Mouse (Mus musculus) heart, embryonic 13.5 days (tissue): ENCODE data around the gene Slc25a12. TPM values are rescaled to one million over a fixed set of nuclear protein-coding genes. Genes with fewer than 3 reads are reported as not detected.
"Not testable (repeated sequence)": the region's sequence is repeated elsewhere in the genome, so short reads cannot be mapped to it uniquely, and the experiment has no call there.

Experiments
- ATAC-seq: fragments of 200-750 bp; cut with Nextera tagmentation; 2 replicates; pipeline ENCODE4 v1.8.0; 2017; ENCODE audit warnings: moderate TSS enrichment; ENCODE audit not compliant: insufficient number of reproducible peaks, low FRiP score, low TSS enrichment; ENCODE audit errors: extremely low read depth
- H3K27ac ChIP-seq: fragments of 300-500 bp; sonication (generic); replicated peaks from 2 replicates; pipeline ENCODE4 v1.5.1; 2015; ENCODE audit warnings: moderate library complexity, mild to moderate bottlenecking, inconsistent platforms
- H3K27me3 ChIP-seq: fragments of 300-500 bp; sonication (generic); replicated peaks from 2 replicates; pipeline ENCODE4 v1.6.1; 2015; ENCODE audit warnings: mild to moderate bottlenecking, inconsistent platforms
- H3K36me3 ChIP-seq: fragments of 300-500 bp; sonication (generic); 2 replicates; pipeline ENCODE4 v1.6.1; 2015; ENCODE audit warnings: mild to moderate bottlenecking, inconsistent platforms
- H3K4me1 ChIP-seq: fragments of 300-500 bp; sonication (generic); 2 replicates; pipeline ENCODE4 v1.6.1; 2015; ENCODE audit warnings: inconsistent platforms
- H3K4me2 ChIP-seq: fragments of 300-500 bp; sonication (generic); 2 replicates; pipeline ENCODE4 v1.6.1; 2015; ENCODE audit warnings: inconsistent platforms, mild to moderate bottlenecking, moderate library complexity
- H3K4me3 ChIP-seq: fragments of 300-500 bp; sonication (generic); 2 replicates; pipeline ENCODE4 v1.5.1; 2015; ENCODE audit warnings: moderate library complexity, mild to moderate bottlenecking, inconsistent platforms
- H3K9ac ChIP-seq: fragments of 300-500 bp; sonication (generic); 2 replicates; pipeline ENCODE4 v1.6.1; 2015; ENCODE audit warnings: inconsistent platforms, mild to moderate bottlenecking, moderate library complexity
- H3K9me3 ChIP-seq: fragments of 300-500 bp; sonication (generic); 2 replicates; pipeline ENCODE4 v1.6.1; 2016; ENCODE audit warnings: inconsistent platforms
- whole genome bisulfite sequencing: fragments of 180-500 bp; shearing (Covaris S2); methylation state at CpG from one replicate; pipeline ENCODE4 v1.1.7; 2015; ENCODE audit warnings: mixed read lengths; 5-methylcytosine and 5-hydroxymethylcytosine counted together
- polyA plus RNA-seq: library from polyadenylated mRNA; unstranded; fragments of >200 nt; fragmentation: Nextera tagmentation; extraction: Ambion mirVana; gene quantifications from 2 replicates; pipeline ENCODE4 v1.2.1, GENCODE M21; 2015

The Slc25a12 gene
- polyA plus RNA-seq, 1 experiment from 2014 or later: 90.1 TPM

GRCm38 (mm10) chr2:71372261-71372660 is 4.7 kb upstream of the Slc25a12 start:
- not testable (repeated sequence) for H3K4me3 ChIP-seq, H3K9ac ChIP-seq, H3K27me3 ChIP-seq, H3K36me3 ChIP-seq, ATAC-seq, H3K27ac ChIP-seq, H3K9me3 ChIP-seq, H3K4me2 ChIP-seq
- peaks cover 21% of the 10 kb centered on the region for H3K4me1 ChIP-seq
- WGBS: 93% methylated on average over 4 of the region's 4 CpGs

- no peak overlapping the region for H3K4me3 ChIP-seq
- H3K27me3 ChIP-seq: no peaks in the 10 kb centered on the region
- WGBS: 69% methylated on average over 5 of the region's 5 CpGs
- no peaks in the 10 kb centered on the region for H3K36me3 ChIP-seq
- ATAC-seq: no peak
- H3K4me1 ChIP-seq: peaks cover 21% of the 10 kb centered on the region
- H3K27ac ChIP-seq: no peak overlapping the region
- no peaks in the 10 kb centered on the region for H3K9me3 ChIP-seq
- H3K4me2 ChIP-seq: no peak overlapping the region
- no peak overlapping the region for H3K9ac ChIP-seq
Measured at GRCm38 (mm10) chr2:71371790-71372189, 4.2 kb upstream of the Slc25a12 start.

- 41% methylated on average over 8 of the region's 8 CpGs for WGBS
- Histone ChIP-seq H3K27me3 (no peaks in the 10 kb centered on the region), H3K4me3 (peak overlapping the region; percentile 84), H3K36me3 (no peaks in the 10 kb centered on the region; the same call in 1 of the 2 replicates), H3K27ac (0 out of 2 replicates have a peak overlapping the region, but pooled peaks have one; percentile 48), H3K9ac (peak overlapping the region; percentile 56; the same call in 1 of the 2 replicates), H3K9me3 (no peaks in the 10 kb centered on the region), H3K4me2 (peak overlapping the region; percentile 78), H3K4me1 (peaks cover 19% of the 10 kb centered on the region)
- ATAC-seq: no peak
Measured at GRCm38 (mm10) chr2:71368086-71368485, 537 bp upstream of the Slc25a12 start.

- H3K27ac ChIP-seq: peak overlapping the region; percentile 95
Measured at GRCm38 (mm10) chr2:71366618-71367124, 878 bp downstream of the Slc25a12 start.

GRCm38 (mm10) chr2:71360192-71360591 is 7.4 kb downstream of the Slc25a12 start:
- Histone ChIP-seq H3K9me3 (no peaks in the 10 kb centered on the region), H3K4me2 (no peak overlapping the region), H3K36me3 (peaks cover 26% of the 10 kb centered on the region), H3K27ac (no peak overlapping the region), H3K4me1 (peaks cover 18% of the 10 kb centered on the region), H3K4me3 (no peak overlapping the region), H3K9ac (no peak overlapping the region), H3K27me3 (no peaks in the 10 kb centered on the region)
- WGBS: 90% methylated on average over 1 of the region's 1 CpGs
- no peak for ATAC-seq

More at GRCm38 (mm10) chr2:71366618-71367124, 878 bp downstream of the Slc25a12 start:
- Histone ChIP-seq H3K4me2 (peak overlapping the region; percentile 78), H3K4me3 (peak overlapping the region; percentile 84), H3K4me1 (peaks cover 19% of the 10 kb centered on the region), H3K27me3 (no peaks in the 10 kb centered on the region), H3K36me3 (peaks cover 8% of the 10 kb centered on the region), H3K9me3 (no peaks in the 10 kb centered on the region), H3K9ac (peak overlapping the region; percentile 94)
- ATAC-seq: no peak; the same call in 1 of the 2 replicates
- WGBS: 6% methylated on average over 9 of the region's 9 CpGs

- no peak overlapping the region for H3K4me2 ChIP-seq
- peaks cover 26% of the 10 kb centered on the region for H3K36me3 ChIP-seq
- H3K4me3 ChIP-seq: no peak overlapping the region
- no peak for ATAC-seq
- H3K9me3 ChIP-seq: no peaks in the 10 kb centered on the region
- H3K27ac ChIP-seq: no peak overlapping the region
- WGBS: 83% methylated on average over 5 of the region's 5 CpGs
- no peak overlapping the region for H3K9ac ChIP-seq
- H3K4me1 ChIP-seq: peaks cover 23% of the 10 kb centered on the region
- no peaks in the 10 kb centered on the region for H3K27me3 ChIP-seq
Measured at GRCm38 (mm10) chr2:71358347-71358746, 9.2 kb downstream of the Slc25a12 start.

GRCm38 (mm10) chr2:71354055-71354425 is 13.5 kb downstream of the Slc25a12 start:
- 0 out of 2 replicates have a peak overlapping the region, but pooled peaks have one; percentile 44 for H3K9ac ChIP-seq
- no peaks in the 10 kb centered on the region for H3K27me3 ChIP-seq
- no peaks in the 10 kb centered on the region for H3K9me3 ChIP-seq
- 24% methylated on average over 5 of the region's 5 CpGs for WGBS
- H3K27ac ChIP-seq: peak overlapping the region; percentile 69
- H3K4me2 ChIP-seq: peak overlapping the region; percentile 31
- no peak for ATAC-seq
- H3K36me3 ChIP-seq: peaks cover 11% of the 10 kb centered on the region; the same call in 1 of the 2 replicates
- no peak overlapping the region for H3K4me3 ChIP-seq
- H3K4me1 ChIP-seq: peaks cover 40% of the 10 kb centered on the region

GRCm38 (mm10) chr2:71353306-71354054 is 14.1 kb downstream of the Slc25a12 start:
- H3K4me3 ChIP-seq: no peak overlapping the region
- 56% methylated on average over 10 of the region's 10 CpGs for WGBS
- no peaks in the 10 kb centered on the region for H3K9me3 ChIP-seq
- H3K27ac ChIP-seq: peak overlapping the region; percentile 69
- ATAC-seq: no peak
- peaks cover 40% of the 10 kb centered on the region for H3K4me1 ChIP-seq
- H3K4me2 ChIP-seq: peak overlapping the region; percentile 31
- 0 out of 2 replicates have a peak overlapping the region, but pooled peaks have one; percentile 44 for H3K9ac ChIP-seq
- H3K36me3 ChIP-seq: peaks cover 16% of the 10 kb centered on the region; the same call in 1 of the 2 replicates
- H3K27me3 ChIP-seq: no peaks in the 10 kb centered on the region

GRCm38 (mm10) chr2:71351727-71351987 is 15.9 kb downstream of the Slc25a12 start:
- Histone ChIP-seq H3K36me3 (peaks cover 6% of the 10 kb centered on the region; the same call in 1 of the 2 replicates), H3K4me3 (no peak overlapping the region), H3K27me3 (no peaks in the 10 kb centered on the region), H3K9ac (no peak overlapping the region), H3K27ac (no peak overlapping the region), H3K4me2 (no peak overlapping the region), H3K4me1 (peaks cover 28% of the 10 kb centered on the region), H3K9me3 (no peaks in the 10 kb centered on the region)
- 77% methylated on average over 3 of the region's 3 CpGs for WGBS
- no peak for ATAC-seq

- WGBS: 83% methylated on average over 11 of the region's 11 CpGs
- Histone ChIP-seq H3K27ac (no peak overlapping the region), H3K36me3 (peaks cover 6% of the 10 kb centered on the region; the same call in 1 of the 2 replicates), H3K4me2 (no peak overlapping the region), H3K9me3 (no peaks in the 10 kb centered on the region), H3K27me3 (no peaks in the 10 kb centered on the region), H3K9ac (no peak overlapping the region), H3K4me1 (peaks cover 28% of the 10 kb centered on the region), H3K4me3 (no peak overlapping the region)
- ATAC-seq: no peak
Measured at GRCm38 (mm10) chr2:71350904-71351726, 16.4 kb downstream of the Slc25a12 start.

GRCm38 (mm10) chr2:71350181-71350580 is 17.4 kb downstream of the Slc25a12 start:
- WGBS: 66% methylated on average over 7 of the region's 7 CpGs
- Histone ChIP-seq H3K9ac (no peak overlapping the region), H3K4me3 (no peak overlapping the region), H3K4me2 (no peak overlapping the region), H3K36me3 (peaks cover 6% of the 10 kb centered on the region; the same call in 1 of the 2 replicates), H3K27me3 (no peaks in the 10 kb centered on the region), H3K27ac (no peak overlapping the region), H3K9me3 (no peaks in the 10 kb centered on the region), H3K4me1 (peaks cover 28% of the 10 kb centered on the region)
- ATAC-seq: no peak
